Mouse (Mus musculus): ENCODE results near the gene Adgrf3. TPM values are rescaled to one million over a fixed set of nuclear protein-coding genes. Genes with fewer than 3 reads are reported as not detected.

The Adgrf3 gene
- not detected in 2 replicates for total RNA-seq (2014; rRNA removed)
- not detected in 2 replicates for polyA plus RNA-seq (2015; fragmentation: Nextera tagmentation; extraction: Ambion mirVana)

- DNase-seq (no peak), ATAC-seq (no peak)
- Histone ChIP-seq H3K9me3 (ENCODE audit: low read length) (no peaks in the 10 kb centered on the region), H3K4me3 (ENCODE audit: low read depth, low read length) (no peak within 1 kb of the TSS), H3K4me1 (ENCODE audit: insufficient read depth) (no peaks in the 10 kb centered on the region), H3K27me3 (ENCODE audit: insufficient read depth, low read length) (no peaks in the 10 kb centered on the region), H3K4me2 (ENCODE audit: low read depth) (no peak within 1 kb of the TSS), H3K27ac (ENCODE audit: low read depth, low read length) (no peak within 1 kb of the TSS), H3K9ac (no peak within 1 kb of the TSS), H3K36me3 (ENCODE audit: insufficient read depth) (no peaks in the 10 kb centered on the region)
- TF ChIP-seq CTCF (IDR thresholded peaks at IDR 0.05; ENCODE audit: low read depth), result no peak
- WGBS, result 45% methylated on average over 5 of the region's 5 CpGs
Observed at GRCm38 (mm10) chr5:30205493-30205892, at the start of gene Adgrf3. Gene Adgrf3 (minus strand): TSS chr5:30205722.

DNA sequence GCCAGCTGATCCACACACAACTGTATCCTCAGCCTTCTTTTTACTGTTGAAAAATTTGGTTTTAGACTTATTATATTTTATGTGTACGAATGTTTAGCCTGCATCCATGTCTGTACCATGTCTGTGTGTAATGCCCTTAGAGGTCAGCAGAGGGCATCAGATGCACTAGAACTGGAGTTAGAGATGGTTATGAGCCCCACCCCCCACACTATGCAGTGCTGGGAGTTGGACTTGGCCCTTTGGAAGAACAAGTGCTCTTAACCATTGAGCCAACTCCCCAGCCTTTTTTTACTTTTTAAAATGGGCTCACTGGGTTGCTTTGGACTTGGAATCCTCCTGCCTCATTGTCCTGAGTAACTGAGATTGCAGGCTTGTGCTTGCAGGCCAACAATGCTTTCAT is 42.1 kb upstream of the Adgrf3 start:
- Histone ChIP-seq H3K4me2 (ENCODE audit: low read depth) (no peak overlapping the region), H3K36me3 (ENCODE audit: insufficient read depth) (peaks cover 5% of the 10 kb centered on the region; the same call in 1 of the 2 replicates), H3K4me1 (ENCODE audit: insufficient read depth) (no peaks in the 10 kb centered on the region), H3K9ac (no peak overlapping the region), H3K4me3 (ENCODE audit: low read depth, low read length) (no peak overlapping the region), H3K27me3 (ENCODE audit: insufficient read depth, low read length) (no peaks in the 10 kb centered on the region), H3K9me3 (ENCODE audit: low read length) (no peaks in the 10 kb centered on the region), H3K27ac (ENCODE audit: low read depth, low read length) (no peak overlapping the region)
- 97% methylated on average over 1 of the region's 1 CpGs for WGBS
- no peak for DNase-seq
- ATAC-seq, result no peak
- TF ChIP-seq CTCF (IDR thresholded peaks at IDR 0.05; ENCODE audit: low read depth), result peak; percentile 43

GRCm38 (mm10) chr5:30245861-30246416 is 40.4 kb upstream of the Adgrf3 start:
- no peak overlapping the region for H3K27ac ChIP-seq (ENCODE audit: low read depth, low read length)
- no peak overlapping the region for H3K4me3 ChIP-seq (ENCODE audit: low read depth, low read length)
- TF ChIP-seq CTCF (IDR thresholded peaks at IDR 0.05; ENCODE audit: low read depth), result no peak
- H3K4me2 ChIP-seq (ENCODE audit: low read depth), result no peak overlapping the region
- ATAC-seq (no peak), DNase-seq (no peak)
- peaks cover 5% of the 10 kb centered on the region; the same call in 1 of the 2 replicates for H3K36me3 ChIP-seq (ENCODE audit: insufficient read depth)
- no peaks in the 10 kb centered on the region for H3K9me3 ChIP-seq (ENCODE audit: low read length)
- WGBS, result 88% methylated on average over 9 of the region's 9 CpGs
- no peak overlapping the region for H3K9ac ChIP-seq
- H3K4me1 ChIP-seq (ENCODE audit: insufficient read depth), result no peaks in the 10 kb centered on the region
- no peaks in the 10 kb centered on the region for H3K27me3 ChIP-seq (ENCODE audit: insufficient read depth, low read length)

DNA sequence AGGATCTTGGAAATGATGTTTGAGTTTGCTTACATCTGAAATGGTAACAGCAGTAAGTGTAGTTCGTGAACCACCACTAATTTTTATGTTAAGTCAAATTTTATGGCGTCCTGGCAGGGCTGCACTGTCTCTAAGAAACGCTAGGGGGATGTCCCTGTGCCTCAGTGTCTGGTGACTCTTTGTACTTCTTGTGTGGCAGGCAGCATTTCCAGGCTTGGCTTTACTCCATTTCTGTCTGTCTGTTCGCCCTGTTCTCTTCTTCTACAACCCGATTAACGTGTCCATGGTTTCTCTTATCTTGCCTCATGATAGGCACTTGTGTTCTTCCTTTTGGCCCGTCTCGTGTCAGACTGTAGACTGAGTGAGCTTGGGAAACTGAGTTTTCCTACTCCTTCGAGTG is 38.2 kb upstream of the Adgrf3 start:
- no peak overlapping the region for H3K4me3 ChIP-seq (ENCODE audit: low read depth, low read length)
- H3K4me1 ChIP-seq (ENCODE audit: insufficient read depth), result no peaks in the 10 kb centered on the region
- WGBS, result 57% methylated on average over 9 of the region's 9 CpGs
- no peaks in the 10 kb centered on the region for H3K27me3 ChIP-seq (ENCODE audit: insufficient read depth, low read length)
- DNase-seq (peak; percentile 26), ATAC-seq (peak; percentile 63; the same call in 1 of the 2 replicates)
- H3K9me3 ChIP-seq (ENCODE audit: low read length), result no peaks in the 10 kb centered on the region
- no peak overlapping the region for H3K4me2 ChIP-seq (ENCODE audit: low read depth)
- no peak overlapping the region for H3K9ac ChIP-seq
- peaks cover 1% of the 10 kb centered on the region; the same call in 1 of the 2 replicates for H3K36me3 ChIP-seq (ENCODE audit: insufficient read depth)
- peak; percentile 62 for TF ChIP-seq CTCF (IDR thresholded peaks at IDR 0.05; ENCODE audit: low read depth)
- H3K27ac ChIP-seq (ENCODE audit: low read depth, low read length), result no peak overlapping the region

DNA sequence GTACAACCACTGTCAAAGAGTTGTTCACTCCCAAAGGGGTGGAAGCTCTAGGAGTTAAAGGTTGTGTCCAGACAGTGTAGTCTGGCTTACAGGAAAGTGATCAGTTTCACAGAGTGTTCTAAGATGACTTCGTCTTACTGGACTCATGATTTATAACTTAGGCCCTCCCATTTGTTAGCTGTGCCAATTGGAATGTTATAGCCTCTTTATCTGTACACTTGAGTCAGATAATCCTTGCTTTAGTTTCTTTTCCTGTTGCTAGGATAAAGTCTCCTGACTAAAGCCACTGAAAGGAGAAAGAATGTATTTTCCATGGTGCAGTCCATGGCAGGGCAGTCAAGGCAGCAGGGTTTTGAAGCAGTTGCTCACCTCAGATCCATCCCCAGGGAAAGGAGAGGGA is 36.9 kb upstream of the Adgrf3 start:
- Histone ChIP-seq H3K4me2 (ENCODE audit: low read depth) (no peak overlapping the region), H3K27ac (ENCODE audit: low read depth, low read length) (no peak overlapping the region), H3K4me1 (ENCODE audit: insufficient read depth) (no peaks in the 10 kb centered on the region), H3K9ac (no peak overlapping the region), H3K27me3 (ENCODE audit: insufficient read depth, low read length) (no peaks in the 10 kb centered on the region), H3K9me3 (ENCODE audit: low read length) (no peaks in the 10 kb centered on the region), H3K36me3 (ENCODE audit: insufficient read depth) (no peaks in the 10 kb centered on the region), H3K4me3 (ENCODE audit: low read depth, low read length) (no peak overlapping the region)
- WGBS, result 55% methylated on average over 1 of the region's 1 CpGs
- no peak for DNase-seq
- ATAC-seq, result no peak
- TF ChIP-seq CTCF (IDR thresholded peaks at IDR 0.05; ENCODE audit: low read depth), result no peak

DNA sequence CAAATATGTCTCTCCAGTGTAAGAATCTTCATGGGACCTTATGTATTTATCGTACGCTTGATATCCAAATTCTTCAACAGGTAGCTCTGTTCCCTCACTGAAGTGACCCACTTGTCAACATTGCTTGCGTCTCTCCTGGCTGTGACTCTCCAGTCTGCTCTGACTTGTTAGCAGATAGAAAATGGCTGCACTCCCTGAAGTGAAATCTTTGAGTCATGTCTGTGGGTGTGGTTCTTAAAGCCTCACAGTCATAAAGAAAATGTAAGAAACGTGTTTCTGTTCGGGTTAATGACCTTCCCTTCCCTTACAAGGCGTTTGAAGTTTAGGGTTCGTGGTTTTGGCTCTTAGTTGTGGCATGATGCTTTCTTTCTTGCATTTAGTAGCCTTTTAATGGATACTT is 35.0 kb upstream of the Adgrf3 start:
- H3K9me3 ChIP-seq (ENCODE audit: low read length), result no peaks in the 10 kb centered on the region
- no peak overlapping the region for H3K9ac ChIP-seq
- H3K36me3 ChIP-seq (ENCODE audit: insufficient read depth), result no peaks in the 10 kb centered on the region
- DNase-seq, result no peak
- no peak overlapping the region for H3K4me3 ChIP-seq (ENCODE audit: low read depth, low read length)
- no peak for TF ChIP-seq CTCF (IDR thresholded peaks at IDR 0.05; ENCODE audit: low read depth)
- H3K27me3 ChIP-seq (ENCODE audit: insufficient read depth, low read length), result no peaks in the 10 kb centered on the region
- ATAC-seq, result no peak
- H3K27ac ChIP-seq (ENCODE audit: low read depth, low read length), result no peak overlapping the region
- WGBS, result 93% methylated on average over 7 of the region's 7 CpGs
- no peak overlapping the region for H3K4me2 ChIP-seq (ENCODE audit: low read depth)
- H3K4me1 ChIP-seq (ENCODE audit: insufficient read depth), result no peaks in the 10 kb centered on the region

DNA sequence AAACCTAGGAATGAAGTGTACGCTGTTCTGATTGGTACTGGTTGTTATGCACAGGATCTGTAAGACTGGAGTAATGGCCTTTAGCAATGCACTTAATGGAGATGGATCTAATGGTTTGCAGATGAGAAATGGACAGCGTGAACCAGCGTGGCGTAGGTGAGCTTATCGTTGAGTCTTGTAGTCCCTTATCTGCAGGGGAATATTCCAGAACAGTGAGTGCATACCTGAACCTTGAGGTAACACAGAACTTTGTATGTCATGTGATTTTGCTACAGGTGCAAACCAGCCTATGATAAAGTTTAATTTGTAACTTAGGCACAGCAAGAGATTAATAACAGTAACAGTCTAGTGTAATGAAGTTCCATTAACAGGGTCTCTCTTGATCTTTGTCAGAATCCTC is 33.0 kb upstream of the Adgrf3 start:
- Histone ChIP-seq H3K4me1 (ENCODE audit: insufficient read depth) (peaks cover 9% of the 10 kb centered on the region), H3K27me3 (ENCODE audit: insufficient read depth, low read length) (no peaks in the 10 kb centered on the region), H3K9ac (no peak overlapping the region), H3K27ac (ENCODE audit: low read depth, low read length) (no peak overlapping the region), H3K4me3 (ENCODE audit: low read depth, low read length) (no peak overlapping the region), H3K4me2 (ENCODE audit: low read depth) (no peak overlapping the region), H3K36me3 (ENCODE audit: insufficient read depth) (no peaks in the 10 kb centered on the region), H3K9me3 (ENCODE audit: low read length) (no peaks in the 10 kb centered on the region)
- no peak for TF ChIP-seq CTCF (IDR thresholded peaks at IDR 0.05; ENCODE audit: low read depth)
- DNase-seq, result no peak
- 96% methylated on average over 5 of the region's 5 CpGs for WGBS
- no peak for ATAC-seq

Measured in forebrain, postnatal 0 days (tissue).